Mouse (Mus musculus) MEL (cell line): ENCODE measurements around the gene Isoc2b.

Experiments used
- CTCF ChIP-seq, 3 experiments: IDR thresholded peaks in 2 of 3; conservative IDR thresholded peaks in 1 of 3; 2 replicates each; pipeline ENCODE4 v1.5.1; 2011 to 2012; ENCODE audit warnings: low read length in 3 of 3, low read depth in 2 of 3, mild to moderate bottlenecking in 2 of 3, improper control_type of control experiment in 1 of 3, inconsistent platforms in 1 of 3, mixed read lengths in 1 of 3, moderate library complexity in 1 of 3; ENCODE audit not compliant: control insufficient read depth in 1 of 3, insufficient read depth in 1 of 3, poor library complexity in 1 of 3, severe bottlenecking in 1 of 3
- MYC ChIP-seq: IDR thresholded peaks from 2 replicates; pipeline ENCODE4 v1.6.1; 2011; ENCODE audit warnings: low read depth, mild to moderate bottlenecking, low read length, improper control_type of control experiment, moderate library complexity
- POLR2A ChIP-seq, 2 experiments: IDR thresholded peaks; 2 replicates each; pipeline ENCODE4 v1.6.1; 2011 to 2012; ENCODE audit warnings: low read length in 2 of 2, mild to moderate bottlenecking in 2 of 2, control low read depth in 1 of 2, improper control_type of control experiment in 1 of 2, low read depth in 1 of 2, moderate library complexity in 1 of 2; ENCODE audit not compliant: control insufficient read depth in 1 of 2, insufficient read depth in 1 of 2, poor library complexity in 1 of 2
- POLR2AphosphoS2 ChIP-seq: IDR thresholded peaks from 2 replicates; pipeline ENCODE4 v1.6.1; 2011; ENCODE audit warnings: low read length, improper control_type of control experiment

DNA sequence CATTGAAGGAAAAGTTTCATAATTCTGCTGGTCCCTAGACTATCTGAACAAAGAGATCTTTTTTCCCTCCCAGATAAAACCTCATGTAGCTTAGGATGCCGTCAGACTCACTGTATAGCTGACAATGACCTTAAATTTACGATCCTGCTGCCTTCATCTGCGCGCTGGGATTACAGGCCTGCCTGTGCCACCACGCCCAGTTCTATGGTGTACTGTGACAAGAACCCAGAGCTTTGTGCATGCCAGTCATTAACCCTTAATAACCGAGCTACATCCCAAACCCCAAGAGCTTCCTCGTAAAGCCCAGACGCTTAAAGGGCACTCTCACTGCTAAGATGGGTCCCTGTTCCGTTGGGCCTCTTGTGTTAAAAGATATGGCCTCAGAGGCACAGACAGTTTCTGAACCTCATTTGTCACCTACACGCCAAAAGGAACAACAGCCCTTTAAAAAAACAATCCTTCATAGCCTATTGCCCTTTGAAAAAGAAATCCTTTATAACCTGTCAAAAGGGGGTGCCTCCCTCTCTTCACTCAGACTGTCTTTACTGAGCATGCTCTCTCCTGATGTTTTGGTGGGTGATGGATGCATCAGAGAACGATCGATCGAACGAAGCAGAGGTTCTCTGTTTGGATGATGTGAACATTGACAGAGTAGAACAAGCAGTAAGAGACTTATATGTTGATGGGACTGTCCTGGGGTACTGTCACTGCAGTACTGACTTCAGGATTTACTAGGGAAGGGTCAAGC is 45.8 kb upstream of the Isoc2b start:
- TF ChIP-seq POLR2A (IDR thresholded peaks at IDR 0.05; ENCODE audit: control insufficient read depth in 1 of 2, insufficient read depth in 1 of 2, low read depth in 1 of 2, low read length in 2 of 2, poor library complexity in 1 of 2) (no peak), POLR2AphosphoS2 (no peak), CTCF (IDR thresholded peaks at IDR 0.05 in 2 of 3, conservative IDR thresholded peaks at IDR 0.05 in 1 of 3; ENCODE audit: control insufficient read depth in 1 of 3, insufficient read depth in 1 of 3, low read depth in 2 of 3, low read length in 3 of 3, poor library complexity in 1 of 3, severe bottlenecking in 1 of 3) (no peak), MYC (no peak)
